Mouse (Mus musculus) embryonic facial prominence, embryonic 10.5 days (tissue): ENCODE measurements around the gene Cwc25. TPM values are rescaled to one million over a fixed set of nuclear protein-coding genes. Genes with fewer than 3 reads are reported as not detected.

Experiments
- DNase-seq: peaks from one replicate; pipeline ENCODE4 v3.0.0-alpha.2; 2017; ENCODE audit warnings: low spot score
- H3K27ac ChIP-seq: fragments of 300-500 bp; sonication (generic); replicated peaks from 2 replicates; pipeline ENCODE4 v1.5.1; 2016; ENCODE audit warnings: mild to moderate bottlenecking
- H3K27me3 ChIP-seq: fragments of 300-500 bp; sonication (generic); replicated peaks from 2 replicates; pipeline ENCODE4 v1.6.1; 2016; ENCODE audit warnings: low read depth, mild to moderate bottlenecking; ENCODE audit not compliant: poor library complexity, severe bottlenecking
- H3K36me3 ChIP-seq: fragments of 300-500 bp; sonication (generic); replicated peaks from 2 replicates; pipeline ENCODE4 v1.6.1; 2016; ENCODE audit warnings: mild to moderate bottlenecking, moderate library complexity
- H3K4me1 ChIP-seq: fragments of 300-500 bp; sonication (generic); 2 replicates; pipeline ENCODE4 v1.6.1; 2016
- H3K4me3 ChIP-seq: fragments of 300-500 bp; sonication (generic); 2 replicates; pipeline ENCODE4 v1.5.1; 2016; ENCODE audit warnings: mild to moderate bottlenecking, moderate library complexity
- H3K9me3 ChIP-seq: fragments of 300-500 bp; sonication (generic); 2 replicates; pipeline ENCODE4 v1.6.1; 2016; ENCODE audit warnings: mild to moderate bottlenecking
- WGBS: fragments of 180-500 bp; shearing (Covaris S2); methylation state at CpG from one replicate; pipeline ENCODE4 v1.1.7; 2016; 5-methylcytosine and 5-hydroxymethylcytosine counted together
- microRNA-seq: library from miRNA; unstranded; fragments of <30 nt; microRNA quantifications from one replicate; pipeline ENCODE4, GENCODE M21; 2017
- polyA plus RNA-seq: library from polyadenylated mRNA; unstranded; fragments of >200 nt; fragmentation: Nextera tagmentation; extraction: Ambion mirVana; gene quantifications from 2 replicates; pipeline ENCODE4 v1.2.1, GENCODE M21; 2016

The Cwc25 gene
- polyA plus RNA-seq, 1 experiment from 2014 or later, result 22.0 TPM

DNA sequence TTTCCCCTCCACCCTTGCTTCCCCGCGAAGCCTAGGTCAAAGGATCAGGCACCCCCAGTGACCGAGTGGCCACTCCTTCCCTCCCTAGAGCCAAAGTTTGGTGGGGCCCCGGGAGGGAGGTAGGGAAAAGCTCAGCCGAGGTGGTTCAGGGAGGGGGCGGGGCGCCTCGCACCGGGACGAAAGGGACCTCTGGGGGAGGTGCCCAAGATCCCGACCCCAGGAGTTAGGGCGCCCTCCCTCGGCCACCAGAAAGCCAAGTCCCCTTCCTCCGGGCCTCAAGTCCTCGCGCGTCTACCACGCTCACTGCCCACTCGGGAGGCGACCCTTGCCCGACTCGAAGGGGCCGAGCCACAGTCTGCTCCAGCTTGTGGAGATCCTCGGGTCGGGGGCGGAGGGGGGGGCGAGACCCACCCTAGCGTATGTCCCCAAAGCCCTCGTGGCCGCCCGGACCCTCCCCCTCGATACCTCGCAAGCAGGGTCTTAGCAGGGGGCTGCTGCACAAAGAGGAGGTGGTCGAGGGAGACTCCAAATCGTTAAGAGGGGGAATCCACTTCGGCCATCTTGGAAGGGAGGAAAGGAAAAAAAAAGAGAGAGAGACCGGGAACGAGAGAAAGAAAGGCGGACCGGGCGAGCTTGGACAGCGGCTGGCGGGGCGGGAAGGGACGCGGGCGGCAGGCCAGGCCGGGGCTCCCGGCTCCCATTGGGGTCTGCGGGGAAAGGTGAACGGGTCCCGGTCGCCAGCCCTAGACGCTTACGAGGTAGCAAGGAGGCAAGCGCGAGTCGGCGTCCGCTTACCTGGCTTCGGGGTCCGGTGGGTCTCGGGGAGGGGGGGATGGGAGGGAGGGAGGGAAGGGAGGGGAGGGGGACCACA is 67.4 kb downstream of the Cwc25 start:
- H3K27ac ChIP-seq, result peak overlapping the region; percentile 99
- H3K27me3 ChIP-seq, result no peaks in the 10 kb centered on the region; the same call in 1 of the 2 replicates
- DNase-seq, result peak; percentile 91
- peaks cover 63% of the 10 kb centered on the region for H3K4me1 ChIP-seq
- under 1% methylated on average over 63 of the region's 63 CpGs for WGBS
- no peaks in the 10 kb centered on the region for H3K9me3 ChIP-seq
- H3K36me3 ChIP-seq, result peaks cover 26% of the 10 kb centered on the region
- peak overlapping the region; percentile 94 for H3K4me3 ChIP-seq

DNA sequence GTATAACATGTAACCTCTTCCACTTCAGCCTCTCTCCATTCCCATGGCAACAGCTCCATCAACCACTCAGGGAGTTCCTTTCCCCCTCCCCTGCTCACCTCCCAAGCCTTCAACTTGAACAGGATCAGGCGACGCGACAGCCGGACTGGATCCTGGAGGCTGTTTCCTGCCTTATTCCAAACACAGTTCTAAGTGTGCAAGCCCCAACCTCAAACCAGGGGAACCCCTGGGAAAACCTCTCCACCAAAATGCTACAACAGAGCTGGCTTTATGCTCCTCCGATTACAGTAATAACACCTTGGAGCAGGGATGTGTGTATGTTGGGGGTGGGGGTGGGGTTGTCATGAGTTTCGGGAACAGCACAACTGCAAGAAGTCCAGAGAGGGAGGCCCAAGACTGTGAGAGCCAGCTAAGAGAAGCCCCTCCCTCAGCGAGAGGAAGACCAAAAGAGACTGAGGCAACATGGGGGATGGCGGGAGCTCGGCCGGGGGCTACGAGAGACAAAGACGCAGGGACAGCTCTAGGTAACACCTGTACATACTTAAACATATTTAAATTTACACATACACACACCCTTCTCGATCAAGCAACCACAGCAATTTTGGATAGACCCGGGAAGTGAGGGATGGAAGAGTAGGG is 68.3 kb downstream of the Cwc25 start:
- no peaks in the 10 kb centered on the region for H3K9me3 ChIP-seq
- peak; percentile 70 for DNase-seq
- H3K36me3 ChIP-seq, result peaks cover 33% of the 10 kb centered on the region
- H3K4me3 ChIP-seq, result peak overlapping the region; percentile 94
- peak overlapping the region; percentile 99 for H3K27ac ChIP-seq
- peaks cover 64% of the 10 kb centered on the region for H3K4me1 ChIP-seq
- WGBS, result under 1% methylated on average over 14 of the region's 14 CpGs
- no peaks in the 10 kb centered on the region; the same call in 1 of the 2 replicates for H3K27me3 ChIP-seq

DNA sequence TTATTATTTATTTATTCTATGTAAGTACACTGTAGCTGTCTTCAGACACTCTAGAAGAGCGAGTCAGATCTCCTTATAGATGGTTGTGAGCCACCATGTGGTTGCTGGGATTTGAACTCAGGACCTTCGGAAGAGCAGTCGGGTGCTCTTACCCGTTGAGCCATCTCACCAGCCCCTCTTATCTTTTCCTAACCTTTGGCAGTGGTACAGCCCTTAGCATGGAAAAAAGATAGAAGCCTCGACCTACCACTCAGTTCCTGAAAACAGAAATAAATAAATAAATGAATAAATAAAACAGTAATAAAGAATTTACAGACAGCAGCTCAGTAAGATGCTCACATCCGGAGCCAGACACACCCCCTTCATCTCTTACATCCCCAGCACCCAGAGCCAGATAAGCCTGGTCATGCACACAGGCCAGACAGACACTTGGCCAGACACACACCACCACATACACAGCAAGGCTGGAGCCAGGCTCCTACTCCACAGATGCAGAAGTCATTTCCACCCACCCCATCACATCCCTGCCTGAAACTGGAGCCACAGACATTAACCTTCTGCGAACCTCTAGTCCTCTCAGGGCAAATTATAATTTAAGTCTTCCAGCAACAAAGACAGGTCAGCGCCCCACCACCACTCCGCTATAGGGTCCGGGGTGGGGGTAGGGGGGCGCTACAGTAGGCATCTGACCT is 69.0 kb downstream of the Cwc25 start:
- Histone ChIP-seq H3K27ac (peak overlapping the region; percentile 99), H3K4me3 (peak overlapping the region; percentile 94), H3K9me3 (no peaks in the 10 kb centered on the region), H3K27me3 (no peaks in the 10 kb centered on the region; the same call in 1 of the 2 replicates), H3K4me1 (peaks cover 67% of the 10 kb centered on the region), H3K36me3 (peaks cover 40% of the 10 kb centered on the region)
- no peak for DNase-seq
- 56% methylated on average over 11 of the region's 11 CpGs for WGBS

DNA sequence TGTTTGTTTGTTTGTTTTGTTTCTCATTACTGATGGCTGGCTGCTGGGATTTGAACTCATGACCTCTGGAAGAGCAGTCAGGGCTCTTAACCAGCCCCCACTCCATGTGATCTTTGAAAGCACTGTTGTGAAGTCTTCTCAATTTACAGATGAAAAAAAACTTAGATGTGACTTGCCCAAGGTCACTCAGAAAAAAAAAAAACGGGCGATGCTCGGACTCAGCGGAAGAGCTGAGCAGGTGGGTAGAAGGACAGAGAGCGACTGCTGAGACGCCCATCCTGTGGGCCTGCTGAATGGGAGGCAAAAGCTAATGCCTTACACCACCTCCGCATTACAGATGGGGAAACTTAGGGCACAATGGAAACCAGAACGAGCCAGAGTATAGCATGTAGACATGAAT is 69.7 kb downstream of the Cwc25 start:
- H3K4me1 ChIP-seq, result peaks cover 62% of the 10 kb centered on the region
- H3K9me3 ChIP-seq, result no peaks in the 10 kb centered on the region
- H3K4me3 ChIP-seq, result peak overlapping the region; percentile 94
- no peak overlapping the region for H3K27ac ChIP-seq
- DNase-seq, result no peak
- WGBS, result 59% methylated on average over 8 of the region's 8 CpGs
- H3K36me3 ChIP-seq, result peaks cover 47% of the 10 kb centered on the region
- H3K27me3 ChIP-seq, result no peaks in the 10 kb centered on the region; the same call in 1 of the 2 replicates

DNA sequence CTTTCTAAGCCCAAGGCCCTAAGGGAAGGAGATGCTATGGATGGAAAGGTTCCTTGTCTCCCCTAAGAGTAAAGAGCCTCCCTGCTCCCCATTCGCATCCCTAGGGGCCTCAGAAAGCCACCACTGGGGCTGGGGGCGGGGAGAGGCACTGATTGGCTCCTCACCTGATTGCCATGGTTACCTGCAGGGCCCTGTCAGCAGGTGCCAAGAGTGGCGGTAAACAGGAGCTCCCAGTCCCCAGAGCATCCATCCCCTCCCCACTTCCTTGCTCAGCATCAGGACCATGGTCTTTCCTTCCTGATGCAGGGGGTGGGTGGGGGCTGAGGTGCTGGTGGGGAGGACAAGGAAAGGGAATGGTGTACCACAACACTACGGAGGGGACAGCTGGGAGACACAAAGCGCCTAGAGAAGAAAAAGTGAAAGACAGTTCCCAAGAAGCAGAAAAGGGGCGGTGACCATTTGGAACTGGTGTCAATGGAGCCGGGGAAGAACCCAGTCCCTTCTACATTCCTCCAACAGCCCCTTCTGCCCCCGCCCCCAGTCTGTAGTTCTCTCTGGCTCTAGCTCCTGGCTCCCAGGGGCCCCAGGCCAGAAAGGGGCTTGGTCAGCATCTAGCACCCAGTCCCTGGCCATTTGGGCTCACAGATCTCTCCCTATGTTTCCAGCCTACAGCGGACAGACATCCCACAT is 70.5 kb downstream of the Cwc25 start:
- peak overlapping the region; percentile 94 for H3K4me3 ChIP-seq
- DNase-seq, result no peak
- H3K9me3 ChIP-seq, result no peaks in the 10 kb centered on the region
- H3K27ac ChIP-seq, result peak overlapping the region; percentile 35
- peaks cover 55% of the 10 kb centered on the region for H3K36me3 ChIP-seq
- peaks cover 54% of the 10 kb centered on the region for H3K4me1 ChIP-seq
- H3K27me3 ChIP-seq, result no peaks in the 10 kb centered on the region
- WGBS, result 38% methylated on average over 9 of the region's 9 CpGs

Small RNAs within 50 kb of the gene (microRNA-seq; reads per million reads assigned to microRNA genes)
- gene Mir8102, result not detected

Other genes with a start within 250 kb of the Cwc25 start
- gene Srcin1, start 190.4 kb downstream of the Cwc25 start, polyA plus RNA-seq, result 0.72 and 0.80 TPM in 2 replicates
- 13.0 and 14.4 TPM in 2 replicates for gene Epop, start 136.9 kb downstream of the Cwc25 start, polyA plus RNA-seq
- 2.1 and 2.2 TPM in 2 replicates for gene Mllt6, start 103.1 kb downstream of the Cwc25 start, polyA plus RNA-seq
- gene Cisd3, start 80.7 kb downstream of the Cwc25 start, polyA plus RNA-seq, result 18.2 and 20.0 TPM in 2 replicates
- gene Pcgf2, start 66.1 kb downstream of the Cwc25 start, polyA plus RNA-seq, result 23.2 and 24.1 TPM in 2 replicates
- 634 and 654 TPM in 2 replicates for gene Psmb3, start 63.2 kb downstream of the Cwc25 start, polyA plus RNA-seq
- gene Pip4k2b, start 21.9 kb downstream of the Cwc25 start, polyA plus RNA-seq, result 1.9 and 2.1 TPM in 2 replicates
- gene 1700001P01Rik, start 9.4 kb upstream of the Cwc25 start, polyA plus RNA-seq, result 0.85 and 1.1 TPM in 2 replicates
- gene Rpl23, start 15.9 kb upstream of the Cwc25 start, polyA plus RNA-seq, result 481 and 487 TPM in 2 replicates
- gene Lasp1, start 32.4 kb upstream of the Cwc25 start, polyA plus RNA-seq, result 90.5 and 98.7 TPM in 2 replicates
- gene B230217C12Rik, start 74.2 kb upstream of the Cwc25 start, polyA plus RNA-seq, result 14.0 and 16.0 TPM in 2 replicates
- gene Fbxo47, start 117.6 kb upstream of the Cwc25 start, polyA plus RNA-seq, result 0.42 and 0.67 TPM in 2 replicates
- gene Plxdc1, start 219.9 kb upstream of the Cwc25 start, polyA plus RNA-seq, result 0.07 and 0.13 TPM in 2 replicates
- 15.6 and 19.2 TPM in 2 replicates for gene Arl5c, start 229.6 kb upstream of the Cwc25 start, polyA plus RNA-seq